Mouse (Mus musculus) midbrain, embryonic 10.5 days (tissue): ENCODE results near the gene 1700001O22Rik. TPM values are rescaled to one million over a fixed set of nuclear protein-coding genes. Genes with fewer than 3 reads are reported as not detected.

Experiments
- DNase-seq: peaks from one replicate; pipeline ENCODE4 v3.0.0-alpha.2; 2017; ENCODE audit warnings: low spot score
- H3K27ac ChIP-seq: fragments of 300-500 bp; sonication (generic); replicated peaks from 2 replicates; pipeline ENCODE4 v1.5.1; 2016; ENCODE audit warnings: mild to moderate bottlenecking
- H3K27me3 ChIP-seq: fragments of 300-500 bp; sonication (generic); 2 replicates; pipeline ENCODE4 v1.6.1; 2016; ENCODE audit warnings: low read depth, mild to moderate bottlenecking; ENCODE audit not compliant: poor library complexity, severe bottlenecking
- H3K36me3 ChIP-seq: fragments of 300-500 bp; sonication (generic); 2 replicates; pipeline ENCODE4 v1.6.1; 2016; ENCODE audit warnings: mild to moderate bottlenecking, moderate library complexity
- H3K4me1 ChIP-seq: fragments of 300-500 bp; sonication (generic); 2 replicates; pipeline ENCODE4 v1.6.1; 2016
- H3K4me3 ChIP-seq: fragments of 300-500 bp; sonication (generic); 2 replicates; pipeline ENCODE4 v1.5.1; 2016; ENCODE audit warnings: mild to moderate bottlenecking, moderate library complexity
- H3K9me3 ChIP-seq: fragments of 300-500 bp; sonication (generic); replicated peaks from 2 replicates; pipeline ENCODE4 v1.6.1; 2016; ENCODE audit warnings: mild to moderate bottlenecking
- WGBS: fragments of 180-500 bp; shearing (Covaris S2); methylation state at CpG from one replicate; pipeline ENCODE4 v1.1.7; 2016; 5-methylcytosine and 5-hydroxymethylcytosine counted together
- polyA plus RNA-seq: library from polyadenylated mRNA; unstranded; fragments of >200 nt; fragmentation: Nextera tagmentation; extraction: Ambion mirVana; gene quantifications from 2 replicates; pipeline ENCODE4 v1.2.1, GENCODE M21; 2016

1700001O22Rik gene
- polyA plus RNA-seq, 1 experiment from 2014 or later = 4.0 TPM

- H3K9me3 ChIP-seq = peaks cover 3% of the 10 kb centered on the region; the same call in 1 of the 2 replicates
- DNase-seq = no peak
- peaks cover 10% of the 10 kb centered on the region for H3K27me3 ChIP-seq
- H3K4me3 ChIP-seq = no peak overlapping the region
- H3K4me1 ChIP-seq = peaks cover 53% of the 10 kb centered on the region
- no peaks in the 10 kb centered on the region for H3K36me3 ChIP-seq
- 83% methylated on average over 3 of the region's 3 CpGs for WGBS
- peak overlapping the region; percentile 53 for H3K27ac ChIP-seq
These were observed 48.6 kb downstream of the 1700001O22Rik start for GRCm38 (mm10) chr2:30754831-30755230.

- no peaks in the 10 kb centered on the region for H3K36me3 ChIP-seq
- H3K27ac ChIP-seq = peak overlapping the region; percentile 77
- H3K4me3 ChIP-seq = no peak overlapping the region
- H3K27me3 ChIP-seq = peaks cover 10% of the 10 kb centered on the region
- DNase-seq = peak; percentile 45
- H3K9me3 ChIP-seq = peaks cover 3% of the 10 kb centered on the region; the same call in 1 of the 2 replicates
- H3K4me1 ChIP-seq = peaks cover 42% of the 10 kb centered on the region
- 19% methylated on average over 18 of the region's 18 CpGs for WGBS
These were observed 50.2 kb downstream of the 1700001O22Rik start for GRCm38 (mm10) chr2:30753219-30753618.

- 96% methylated on average over 5 of the region's 5 CpGs for WGBS
- H3K9me3 ChIP-seq = peaks cover 3% of the 10 kb centered on the region; the same call in 1 of the 2 replicates
- H3K4me3 ChIP-seq = no peak overlapping the region
- peaks cover 10% of the 10 kb centered on the region for H3K27me3 ChIP-seq
- no peak overlapping the region for H3K27ac ChIP-seq
- no peaks in the 10 kb centered on the region for H3K36me3 ChIP-seq
- DNase-seq = no peak
- H3K4me1 ChIP-seq = peaks cover 35% of the 10 kb centered on the region
These were observed 51.0 kb downstream of the 1700001O22Rik start for GRCm38 (mm10) chr2:30752471-30752870.

GRCm38 (mm10) chr2:30750025-30750424, 53.4 kb downstream of the 1700001O22Rik start:
- H3K27ac ChIP-seq = peak overlapping the region; percentile 53
- peaks cover 10% of the 10 kb centered on the region for H3K27me3 ChIP-seq
- H3K9me3 ChIP-seq = peaks cover 10% of the 10 kb centered on the region
- H3K4me3 ChIP-seq = no peak overlapping the region
- 68% methylated on average over 5 of the region's 5 CpGs for WGBS
- 0 out of 2 replicates have a peak, but pooled peaks cover 3% of the 10 kb centered on the region for H3K36me3 ChIP-seq
- H3K4me1 ChIP-seq = peaks cover 24% of the 10 kb centered on the region
- DNase-seq = no peak

- Histone ChIP-seq H3K36me3 (0 out of 2 replicates have a peak, but pooled peaks cover 3% of the 10 kb centered on the region), H3K27me3 (no peaks in the 10 kb centered on the region), H3K27ac (no peak overlapping the region), H3K4me3 (no peak overlapping the region), H3K4me1 (peaks cover 33% of the 10 kb centered on the region), H3K9me3 (peaks cover 10% of the 10 kb centered on the region)
- no peak for DNase-seq
- 89% methylated on average over 4 of the region's 4 CpGs for WGBS
These were observed 55.8 kb downstream of the 1700001O22Rik start for GRCm38 (mm10) chr2:30747602-30748162.

Other genes with a start within 250 kb of the 1700001O22Rik start
- 0.20 and 0.34 TPM in 2 replicates for gene Cstad, start 208.6 kb downstream of the 1700001O22Rik start, polyA plus RNA-seq
- 126 and 127 TPM in 2 replicates for gene Ntmt1, start 4.2 kb upstream of the 1700001O22Rik start, polyA plus RNA-seq
- gene Asb6, start 26.7 kb upstream of the 1700001O22Rik start, polyA plus RNA-seq = 43.9 and 45.8 TPM in 2 replicates
- 22.3 and 29.5 TPM in 2 replicates for gene Prrx2, start 31.3 kb upstream of the 1700001O22Rik start, polyA plus RNA-seq
- 5.8 and 9.7 TPM in 2 replicates for gene Ptges, start 126.2 kb upstream of the 1700001O22Rik start, polyA plus RNA-seq
- gene Tor1b, start 149.3 kb upstream of the 1700001O22Rik start, polyA plus RNA-seq = 21.9 and 22.4 TPM in 2 replicates
- 90.6 and 94.5 TPM in 2 replicates for gene Tor1a, start 164.3 kb upstream of the 1700001O22Rik start, polyA plus RNA-seq
- gene BC005624, start 178.5 kb upstream of the 1700001O22Rik start, polyA plus RNA-seq = 63.3 and 71.9 TPM in 2 replicates
- 19.8 and 27.6 TPM in 2 replicates for gene Usp20, start 178.6 kb upstream of the 1700001O22Rik start, polyA plus RNA-seq